Mouse (Mus musculus): Measurements from ENCODE around the gene Ddb1.

DNA sequence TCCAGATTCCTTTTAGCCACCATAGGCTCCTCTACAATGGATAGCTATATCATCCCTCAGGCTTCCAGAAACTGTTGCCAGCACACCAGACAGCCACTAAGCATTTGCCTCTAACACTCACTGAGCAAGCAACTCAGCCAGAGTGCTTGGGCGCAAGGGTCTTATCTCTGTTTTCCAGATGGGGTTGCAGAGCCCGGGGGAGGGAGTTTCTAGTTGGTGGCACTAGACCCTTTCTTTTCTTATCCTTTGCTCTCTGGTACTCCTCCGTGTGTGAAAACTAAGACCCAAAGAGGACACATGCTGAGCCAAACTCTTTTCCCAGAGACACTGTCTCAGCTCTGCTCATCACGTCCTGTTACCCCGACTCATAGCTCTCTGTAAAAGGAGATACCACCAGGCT, 56.2 kb downstream of the Ddb1 start:
- no peak for TF ChIP-seq POLR2A (IDR thresholded peaks at IDR 0.05; ENCODE audit: borderline replicate concordance, extremely low read depth, low read depth, low read length)
- TF ChIP-seq CTCF (IDR thresholded peaks at IDR 0.05; ENCODE audit: insufficient read depth, low read length) = no peak

Measured in lung, adult 2 months (tissue).